Mouse (Mus musculus) kidney, embryonic 15.5 days (tissue): Measurements from ENCODE around the gene Ncstn. TPM values are rescaled to one million over a fixed set of nuclear protein-coding genes. Genes with fewer than 3 reads are reported as not detected.

Experiments
- ATAC-seq: fragments of 200-750 bp; cut with Nextera tagmentation; replicated peaks from 2 replicates; pipeline ENCODE4 v1.8.0; 2017; ENCODE audit warnings: moderate TSS enrichment; ENCODE audit not compliant: low FRiP score
- H3K27ac ChIP-seq: fragments of 300-500 bp; sonication (generic); 2 replicates; pipeline ENCODE4 v1.5.1; 2015; ENCODE audit warnings: mild to moderate bottlenecking, inconsistent platforms
- H3K27me3 ChIP-seq: fragments of 300-500 bp; sonication (generic); 2 replicates; pipeline ENCODE4 v1.6.1; 2015; ENCODE audit warnings: inconsistent platforms
- H3K36me3 ChIP-seq: fragments of 300-500 bp; sonication (generic); 2 replicates; pipeline ENCODE4 v1.6.1; 2015; ENCODE audit warnings: inconsistent platforms
- H3K4me1 ChIP-seq: fragments of 300-500 bp; sonication (generic); 2 replicates; pipeline ENCODE4 v1.6.1; 2015; ENCODE audit warnings: inconsistent platforms
- H3K4me2 ChIP-seq: fragments of 300-500 bp; sonication (generic); 2 replicates; pipeline ENCODE4 v1.6.1; 2015; ENCODE audit warnings: moderate library complexity, mild to moderate bottlenecking, inconsistent platforms
- H3K4me3 ChIP-seq: fragments of 300-500 bp; sonication (generic); replicated peaks from 2 replicates; pipeline ENCODE4 v1.5.1; 2015; ENCODE audit warnings: mild to moderate bottlenecking, inconsistent platforms
- H3K9ac ChIP-seq: fragments of 300-500 bp; sonication (generic); 2 replicates; pipeline ENCODE4 v1.6.1; 2015; ENCODE audit warnings: mild to moderate bottlenecking, inconsistent platforms
- H3K9me3 ChIP-seq: fragments of 300-500 bp; sonication (generic); replicated peaks from 2 replicates; pipeline ENCODE4 v1.6.1; 2016; ENCODE audit warnings: inconsistent platforms
- WGBS: fragments of 180-500 bp; shearing (Covaris S2); methylation state at CpG from one replicate; pipeline ENCODE4 v1.1.7; 2015; ENCODE audit warnings: mixed read lengths; 5-methylcytosine and 5-hydroxymethylcytosine counted together
- polyA plus RNA-seq: library from polyadenylated mRNA; unstranded; fragments of >200 nt; fragmentation: Nextera tagmentation; extraction: Ambion mirVana; gene quantifications from 2 replicates; pipeline ENCODE4 v1.2.1, GENCODE M21; 2015

Ncstn gene
- polyA plus RNA-seq, 1 experiment from 2014 or later, result 137 TPM

GRCm38 (mm10) chr1:172024140-172024895, 58.3 kb downstream of the Ncstn start:
- WGBS, result 55% methylated on average over 9 of the region's 9 CpGs
- Histone ChIP-seq H3K4me1 (peaks cover 66% of the 10 kb centered on the region), H3K9me3 (no peaks in the 10 kb centered on the region), H3K36me3 (peaks cover 3% of the 10 kb centered on the region; the same call in 1 of the 2 replicates), H3K27me3 (no peaks in the 10 kb centered on the region), H3K4me3 (peak overlapping the region; percentile 98; the same call in 1 of the 2 replicates), H3K27ac (no peak overlapping the region), H3K9ac (no peak overlapping the region), H3K4me2 (peak overlapping the region; percentile 73)
- no peak for ATAC-seq

DNA sequence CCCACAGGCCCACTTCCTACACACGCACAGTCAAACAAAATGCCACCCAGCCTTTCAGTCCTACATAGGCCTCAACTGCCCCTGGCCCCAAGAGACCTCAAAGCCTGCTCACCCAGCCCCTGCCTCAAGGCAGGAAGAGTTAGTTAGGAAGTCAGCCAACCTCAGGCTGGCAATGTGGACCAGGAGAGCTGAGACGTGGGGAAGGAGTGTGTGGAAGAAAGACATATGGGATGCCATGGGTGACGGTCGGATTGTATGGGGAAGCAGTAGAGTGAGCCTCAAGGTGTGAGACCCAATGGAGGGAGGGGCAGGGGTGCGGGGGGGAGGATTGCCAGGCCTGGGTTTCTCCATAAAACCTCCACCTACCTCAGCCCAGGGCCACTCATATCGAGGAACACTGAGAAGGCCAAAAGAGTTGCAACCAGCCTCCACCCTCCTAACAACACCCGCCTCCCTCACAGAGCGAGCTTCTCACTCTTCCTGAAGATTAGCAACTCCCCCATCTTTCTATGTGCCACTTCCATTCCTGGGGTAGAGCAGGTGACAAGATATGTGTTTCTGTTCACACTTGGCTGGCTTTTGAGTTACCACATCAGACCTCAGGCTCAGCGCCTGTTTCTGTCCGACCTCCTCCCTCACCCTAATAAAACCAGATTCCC, 62.6 kb downstream of the Ncstn start:
- H3K4me1 ChIP-seq, result peaks cover 85% of the 10 kb centered on the region
- H3K9ac ChIP-seq, result no peak overlapping the region
- H3K4me3 ChIP-seq, result no peak overlapping the region
- H3K9me3 ChIP-seq, result no peaks in the 10 kb centered on the region
- no peaks in the 10 kb centered on the region for H3K27me3 ChIP-seq
- peaks cover 3% of the 10 kb centered on the region; the same call in 1 of the 2 replicates for H3K36me3 ChIP-seq
- H3K4me2 ChIP-seq, result no peak overlapping the region
- WGBS, result 44% methylated on average over 10 of the region's 10 CpGs
- ATAC-seq, result 0 out of 2 replicates have a peak, but pooled peaks have one; percentile 21
- peak overlapping the region; percentile 48; the same call in 1 of the 2 replicates for H3K27ac ChIP-seq

GRCm38 (mm10) chr1:172019339-172019738, 63.3 kb downstream of the Ncstn start:
- H3K4me1 ChIP-seq, result peaks cover 85% of the 10 kb centered on the region
- ATAC-seq, result no peak
- H3K4me3 ChIP-seq, result no peak overlapping the region
- no peaks in the 10 kb centered on the region for H3K9me3 ChIP-seq
- no peak overlapping the region for H3K9ac ChIP-seq
- H3K27ac ChIP-seq, result 0 out of 2 replicates have a peak overlapping the region, but pooled peaks have one; percentile 29
- H3K4me2 ChIP-seq, result no peak overlapping the region
- H3K27me3 ChIP-seq, result no peaks in the 10 kb centered on the region
- WGBS, result 81% methylated on average over 4 of the region's 4 CpGs
- peaks cover 3% of the 10 kb centered on the region; the same call in 1 of the 2 replicates for H3K36me3 ChIP-seq

- peaks cover 77% of the 10 kb centered on the region for H3K4me1 ChIP-seq
- H3K9me3 ChIP-seq, result no peaks in the 10 kb centered on the region
- H3K4me3 ChIP-seq, result no peak overlapping the region
- no peak for ATAC-seq
- H3K4me2 ChIP-seq, result no peak overlapping the region
- H3K27me3 ChIP-seq, result no peaks in the 10 kb centered on the region
- H3K27ac ChIP-seq, result no peak overlapping the region
- 82% methylated on average over 9 of the region's 9 CpGs for WGBS
- H3K36me3 ChIP-seq, result peaks cover under 1% of the 10 kb centered on the region; the same call in 1 of the 2 replicates
- no peak overlapping the region for H3K9ac ChIP-seq
Observed at GRCm38 (mm10) chr1:172018336-172019311, 64.0 kb downstream of the Ncstn start.

- no peak overlapping the region for H3K4me3 ChIP-seq
- no peak overlapping the region for H3K9ac ChIP-seq
- no peak overlapping the region for H3K4me2 ChIP-seq
- H3K9me3 ChIP-seq, result no peaks in the 10 kb centered on the region
- 71% methylated on average over 6 of the region's 6 CpGs for WGBS
- H3K36me3 ChIP-seq, result peaks cover 9% of the 10 kb centered on the region
- peaks cover 78% of the 10 kb centered on the region for H3K4me1 ChIP-seq
- ATAC-seq, result no peak
- no peaks in the 10 kb centered on the region for H3K27me3 ChIP-seq
- H3K27ac ChIP-seq, result peak overlapping the region; percentile 75
Observed at GRCm38 (mm10) chr1:172017517-172018070, 65.0 kb downstream of the Ncstn start.

- 16% methylated on average over 6 of the region's 6 CpGs for WGBS
- Histone ChIP-seq H3K4me3 (no peak overlapping the region), H3K27ac (peak overlapping the region; percentile 75), H3K4me2 (peak overlapping the region; percentile 39; the same call in 1 of the 2 replicates), H3K9me3 (no peaks in the 10 kb centered on the region), H3K27me3 (no peaks in the 10 kb centered on the region), H3K9ac (0 out of 2 replicates have a peak overlapping the region, but pooled peaks have one; percentile 21), H3K36me3 (peaks cover 16% of the 10 kb centered on the region), H3K4me1 (peaks cover 71% of the 10 kb centered on the region)
- ATAC-seq, result 0 out of 2 replicates have a peak, but pooled peaks have one; percentile 10
Observed at GRCm38 (mm10) chr1:172016660-172017516, 65.7 kb downstream of the Ncstn start.

DNA sequence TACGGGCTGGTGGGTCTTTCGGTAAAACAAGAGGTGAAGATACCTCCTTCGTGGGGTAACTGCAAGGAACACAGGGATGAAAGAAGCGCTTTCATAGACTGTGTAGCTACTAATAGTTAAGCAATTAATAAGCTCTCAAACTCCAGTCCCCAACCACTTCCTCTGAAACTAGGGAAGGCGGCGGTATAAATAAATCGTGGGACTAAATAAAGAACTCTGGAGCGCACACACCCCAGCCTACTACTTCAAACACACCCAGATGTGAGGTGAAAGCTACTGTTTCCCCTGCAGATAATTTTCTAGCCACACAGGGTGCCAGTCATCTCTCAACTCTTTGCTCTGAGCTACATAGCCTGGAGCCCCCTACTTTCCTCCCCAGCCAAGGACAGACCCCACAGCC, 66.6 kb downstream of the Ncstn start:
- peak overlapping the region; percentile 75 for H3K27ac ChIP-seq
- H3K36me3 ChIP-seq, result peaks cover 24% of the 10 kb centered on the region
- no peak overlapping the region for H3K9ac ChIP-seq
- no peaks in the 10 kb centered on the region for H3K9me3 ChIP-seq
- H3K4me3 ChIP-seq, result no peak overlapping the region
- peaks cover 69% of the 10 kb centered on the region for H3K4me1 ChIP-seq
- no peaks in the 10 kb centered on the region for H3K27me3 ChIP-seq
- WGBS, result 56% methylated on average over 8 of the region's 8 CpGs
- no peak for ATAC-seq
- peak overlapping the region; percentile 39 for H3K4me2 ChIP-seq

Other genes starting within 250 kb of the Ncstn start
- gene Cd84, start 243.1 kb downstream of the Ncstn start, polyA plus RNA-seq, result 0.79 and 1.1 TPM in 2 replicates
- gene Gm10521, start 187.1 kb downstream of the Ncstn start, polyA plus RNA-seq, result not detected in 2 replicates
- 0.09 and 0.29 TPM in 2 replicates for gene Slamf6, start 165.3 kb downstream of the Ncstn start, polyA plus RNA-seq
- 17.3 and 17.6 TPM in 2 replicates for gene Vangl2, start 54.4 kb downstream of the Ncstn start, polyA plus RNA-seq
- gene Nhlh1, start 25.2 kb downstream of the Ncstn start, polyA plus RNA-seq, result not detected in 2 replicates
- gene Copa, start 266 bp downstream of the Ncstn start, polyA plus RNA-seq, result 221 and 237 TPM in 2 replicates
- 149 and 154 TPM in 2 replicates for gene Pex19, start 44.0 kb upstream of the Ncstn start, polyA plus RNA-seq
- gene Dcaf8, start 65.3 kb upstream of the Ncstn start, polyA plus RNA-seq, result 125 and 132 TPM in 2 replicates
- 107 and 124 TPM in 2 replicates for gene Pea15a, start 124.0 kb upstream of the Ncstn start, polyA plus RNA-seq
- 6.2 and 8.9 TPM in 2 replicates for gene Casq1, start 137.1 kb upstream of the Ncstn start, polyA plus RNA-seq
- 0.05 TPM in 1 of 2 replicates, not detected in the other for gene Atp1a4, start 175.6 kb upstream of the Ncstn start, polyA plus RNA-seq
- 48.9 and 54.4 TPM in 2 replicates for gene Igsf8, start 178.8 kb upstream of the Ncstn start, polyA plus RNA-seq
- gene Atp1a2, start 215.3 kb upstream of the Ncstn start, polyA plus RNA-seq, result 2.2 and 2.9 TPM in 2 replicates
- not detected in 2 replicates for gene Kcnj9, start 246.5 kb upstream of the Ncstn start, polyA plus RNA-seq